In the genomic region with DNA sequence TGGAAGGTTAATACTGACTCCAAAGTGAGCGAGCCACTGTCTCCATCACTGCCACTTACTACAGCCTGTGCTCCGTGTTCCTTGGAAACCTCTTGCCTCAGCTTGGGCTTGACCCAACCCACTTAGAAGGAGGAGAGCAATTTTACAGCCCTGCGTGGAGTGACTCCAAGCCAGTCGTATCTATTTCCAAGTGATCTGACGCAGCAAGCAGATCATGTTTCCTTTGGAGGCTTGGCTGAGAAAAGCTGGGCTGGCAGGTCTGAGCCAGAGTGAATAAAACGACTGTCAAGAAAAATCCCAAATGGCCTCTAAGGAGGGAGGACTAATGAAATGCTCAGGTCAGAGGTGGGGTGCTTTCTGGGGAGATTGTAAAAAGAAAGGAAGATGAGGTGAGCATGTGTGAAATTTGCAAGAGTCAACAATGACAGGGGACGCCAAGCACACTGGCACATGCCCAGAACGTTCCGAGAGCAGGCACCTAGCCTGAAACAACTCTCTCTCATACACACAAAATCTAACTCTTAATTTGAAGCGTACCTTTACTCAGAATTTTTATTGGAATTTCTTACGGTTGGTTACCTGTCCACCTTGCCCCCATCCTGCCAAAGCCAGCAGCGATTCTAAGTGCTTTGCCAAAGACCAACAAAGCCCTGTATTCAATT, we compare ENCODE assay signal across 8 mouse cellular contexts.
DNase-seq lines count a peak whose midpoint lies in the region; ATAC-seq and TF ChIP-seq lines count a peak whose summit lies in the region.

No protein-coding gene starts in this region.

- peaks cover 14% of the 10 kb centered on the region for H3K4me1 ChIP-seq in hindbrain, embryonic 12.5 days
- peaks cover 13% of the 10 kb centered on the region for H3K4me1 ChIP-seq in hindbrain, embryonic 13.5 days (replicated peaks)
- H3K4me1 ChIP-seq in intestine, embryonic 15.5 days (replicated peaks) = peaks cover 16% of the 10 kb centered on the region

- H3K27ac ChIP-seq in hindbrain, embryonic 12.5 days = 0 out of 2 replicates have a peak overlapping the region, but pooled peaks have one; percentile 8
- no peak overlapping the region; the same call in 1 of the 2 replicates for H3K27ac ChIP-seq in hindbrain, embryonic 13.5 days
- peak overlapping the region; percentile 87 for H3K27ac ChIP-seq in gastrocnemius, adult 2 months
- 0 out of 2 replicates have a peak overlapping the region, but pooled peaks have one; percentile 32 for H3K27ac ChIP-seq in intestine, embryonic 15.5 days

- no peak for TF ChIP-seq CTCF in gastrocnemius, adult 2 months (IDR thresholded peaks at IDR 0.05)

- peak; percentile 94 for DNase-seq in gastrocnemius, adult 2 months
- DNase-seq in lung, postnatal 14 days = peak; percentile 76
- DNase-seq in left cerebral cortex, adult 8-10 months (ENCODE audit: low spot score in 2 of 2) = no peak
- no peak for DNase-seq in spleen, postnatal 14 days (ENCODE audit: low spot score in 2 of 2)

- peaks cover 2% of the 10 kb centered on the region; the same call in 1 of the 2 replicates for H3K27me3 ChIP-seq in hindbrain, embryonic 12.5 days
- H3K27me3 ChIP-seq in hindbrain, embryonic 13.5 days = no peaks in the 10 kb centered on the region
- no peaks in the 10 kb centered on the region for H3K27me3 ChIP-seq in intestine, embryonic 15.5 days (replicated peaks)

- H3K9ac ChIP-seq in hindbrain, embryonic 12.5 days = no peak overlapping the region
- no peak overlapping the region for H3K9ac ChIP-seq in hindbrain, embryonic 13.5 days
- no peak overlapping the region for H3K9ac ChIP-seq in intestine, embryonic 15.5 days

- no peak overlapping the region for H3K4me2 ChIP-seq in hindbrain, embryonic 12.5 days (replicated peaks)
- H3K4me2 ChIP-seq in hindbrain, embryonic 13.5 days = no peak overlapping the region
- no peak overlapping the region for H3K4me2 ChIP-seq in intestine, embryonic 15.5 days (replicated peaks)

- H3K4me3 ChIP-seq in hindbrain, embryonic 12.5 days = no peak overlapping the region
- no peak overlapping the region for H3K4me3 ChIP-seq in hindbrain, embryonic 13.5 days
- peak overlapping the region; percentile 54 for H3K4me3 ChIP-seq in gastrocnemius, adult 2 months
- no peak overlapping the region for H3K4me3 ChIP-seq in intestine, embryonic 15.5 days (replicated peaks)

- H3K36me3 ChIP-seq in hindbrain, embryonic 12.5 days = no peaks in the 10 kb centered on the region
- no peaks in the 10 kb centered on the region for H3K36me3 ChIP-seq in hindbrain, embryonic 13.5 days
- H3K36me3 ChIP-seq in intestine, embryonic 15.5 days = no peaks in the 10 kb centered on the region

- 54% methylated on average over 12 of the region's 12 CpGs for WGBS in hindbrain, embryonic 12.5 days
- 61% methylated on average over 12 of the region's 12 CpGs for whole genome bisulfite sequencing in hindbrain, embryonic 13.5 days
- 46% methylated on average over 12 of the region's 12 CpGs for WGBS in intestine, embryonic 15.5 days

- intact Hi-C loops in gastrocnemius, adult 2 months (cut with DNase I) = loop anchor here (5.0 to 10.0 kb wide), 3 partner anchors 225 to 353 kb away; partner anchors contain the start of gene Zfp36l1

- ATAC-seq in hindbrain, embryonic 12.5 days (ENCODE audit: low FRiP score) = no peak
- no peak for ATAC-seq in hindbrain, embryonic 13.5 days (ENCODE audit: low FRiP score)
- peak; percentile 55 for ATAC-seq in intestine, embryonic 15.5 days
- ATAC-seq in erythroid progenitor cell, adult 5-6 weeks (replicated peaks; ENCODE audit: low FRiP score, poor library complexity, severe bottlenecking) = no peak

- no peaks in the 10 kb centered on the region for H3K9me3 ChIP-seq in hindbrain, embryonic 12.5 days (replicated peaks)
- no peaks in the 10 kb centered on the region for H3K9me3 ChIP-seq in hindbrain, embryonic 13.5 days
- H3K9me3 ChIP-seq in intestine, embryonic 15.5 days = no peaks in the 10 kb centered on the region

Comparison
In these comparisons a context has a peak if more than half of its experiments do, and no peak if none do; other contexts are left out.
1. DNase-seq: peak in gastrocnemius, adult 2 months (single experiment) and lung, postnatal 14 days (single experiment); none in left cerebral cortex, adult 8-10 months (0 of 2) and spleen, postnatal 14 days (0 of 2).